ENCODE assay signal across 10 mouse cellular contexts in genomic region chr4:115897901-115898631, GRCm38 (mm10). TPM values are rescaled to one million over a fixed set of nuclear protein-coding genes. Genes with fewer than 3 reads are reported as not detected.
DNase-seq lines count a peak whose midpoint lies in the region; ATAC-seq and TF ChIP-seq lines count a peak whose summit lies in the region.
"Had no signal": no experiment of that assay in that cellular context is flagged by ENCODE, and none has a peak within 500 bp of the region (broad histone marks: within the 10 kb centered on the region; RNA-seq: fewer than 3 reads in every experiment).

No protein-coding gene starts in this region.

- no peaks in the 10 kb centered on the region for H3K9me3 ChIP-seq in forebrain, postnatal 0 days (ENCODE audit: low read length)
- H3K9me3 ChIP-seq in liver, embryonic 11.5 days (ENCODE audit: control insufficient read depth, low read length) = no peaks in the 10 kb centered on the region

- peak; percentile 52 for TF ChIP-seq CTCF in forebrain, postnatal 0 days (IDR thresholded peaks at IDR 0.05; ENCODE audit: low read depth)

- H3K27me3 ChIP-seq in forebrain, postnatal 0 days (ENCODE audit: insufficient read depth, low read length) = peaks cover 42% of the 10 kb centered on the region
- peaks cover 73% of the 10 kb centered on the region for H3K27me3 ChIP-seq in liver, embryonic 11.5 days (replicated peaks; ENCODE audit: control insufficient read depth, insufficient read depth, low read length)

- intact Hi-C loops in gastrocnemius, postnatal 36 days (cut with DNase I) = no loop called here

- H3K27ac ChIP-seq in forebrain, postnatal 0 days (ENCODE audit: low read depth, low read length) = no peak overlapping the region
- no peak overlapping the region; the same call in 1 of the 2 replicates for H3K27ac ChIP-seq in liver, embryonic 11.5 days (ENCODE audit: low read depth, low read length)

- no peaks in the 10 kb centered on the region for H3K4me1 ChIP-seq in forebrain, postnatal 0 days (ENCODE audit: insufficient read depth)
- H3K4me1 ChIP-seq in liver, embryonic 11.5 days (replicated peaks; ENCODE audit: control insufficient read depth, insufficient read depth, low read length) = peaks cover 3% of the 10 kb centered on the region; the same call in 1 of the 2 replicates

- H3K9ac ChIP-seq in forebrain, postnatal 0 days = peak overlapping the region; percentile 39
- no peak overlapping the region for H3K9ac ChIP-seq in liver, embryonic 11.5 days (ENCODE audit: low read depth, low read length)

- H3K36me3 ChIP-seq in forebrain, postnatal 0 days (ENCODE audit: insufficient read depth) = no peaks in the 10 kb centered on the region
- no peaks in the 10 kb centered on the region for H3K36me3 ChIP-seq in liver, embryonic 11.5 days (ENCODE audit: control insufficient read depth, insufficient read depth, low read length)

- peak overlapping the region; percentile 35 for H3K4me3 ChIP-seq in forebrain, postnatal 0 days (ENCODE audit: low read depth, low read length)
- peak overlapping the region; percentile 34 for H3K4me3 ChIP-seq in liver, embryonic 11.5 days (ENCODE audit: low read depth, low read length)

- peak; percentile 79 for ATAC-seq in forebrain, postnatal 0 days
- peak; percentile 40 for ATAC-seq in liver, embryonic 11.5 days (replicated peaks; ENCODE audit: low FRiP score)

- DNase-seq in gastrocnemius, postnatal 10 days = peak; percentile 34
- no peak for DNase-seq in gastrocnemius, postnatal 36 days
- peak; percentile 49 for DNase-seq in Muller cell, postnatal 12 days (ENCODE audit: inconsistent ontology term)
- peak; percentile 46 for DNase-seq in forebrain, postnatal 0 days
- DNase-seq in liver, embryonic 11.5 days (ENCODE audit: low spot score) = peak; percentile 43
- peak; percentile 56 for DNase-seq in retina, embryonic 14.5 days (ENCODE audit: low spot score)
- no peak for DNase-seq in layer of hippocampus, postnatal 25 days (ENCODE audit: extremely low spot score in 1 of 2, low spot score in 1 of 2)
- no peak for DNase-seq in urinary bladder, postnatal 36 days (ENCODE audit: low spot score in 2 of 2)

- WGBS in forebrain, postnatal 0 days = 1% methylated on average over 56 of the region's 56 CpGs
- 2% methylated on average over 56 of the region's 56 CpGs for WGBS in liver, embryonic 11.5 days

- peak overlapping the region; percentile 80 for H3K4me2 ChIP-seq in forebrain, postnatal 0 days (ENCODE audit: low read depth)
- H3K4me2 ChIP-seq in liver, embryonic 11.5 days = peak overlapping the region; percentile 73

RNA-seq across cellular contexts. Expression of gene 6430628N08Rik, which starts 7.6 kb away (rescaled TPM):
- not detected for total RNA-seq in gastrocnemius, postnatal 10 days (2021)
- total RNA-seq in gastrocnemius, postnatal 36 days (2021) = not detected
- total RNA-seq in forebrain, postnatal 0 days (2014; rRNA removed) = 1.3 and 1.4 TPM in 2 replicates
- 0.54 and 0.62 TPM in 2 replicates for polyA plus RNA-seq in forebrain, postnatal 0 days (2015; fragmentation: Nextera tagmentation; extraction: Ambion mirVana)
- polyA plus RNA-seq in liver, embryonic 11.5 days (2014; fragmentation: Nextera tagmentation; extraction: Ambion mirVana) = not detected in 2 replicates
- under 1 TPM in 1 of 2 experiments, not detected in 1; 0.22 TPM for total RNA-seq in layer of hippocampus, postnatal 25 days (2021)
- total RNA-seq: CH12.LX; gastrocnemius, postnatal 4 days had no signal

RNA-seq across cellular contexts. Expression of gene Kncn, which starts 13.9 kb away (rescaled TPM):
- total RNA-seq in gastrocnemius, postnatal 10 days (2021) = not detected
- total RNA-seq in gastrocnemius, postnatal 36 days (2021) = not detected
- total RNA-seq in forebrain, postnatal 0 days (2014; rRNA removed) = 0.38 TPM in 1 of 2 replicates, not detected in the other
- polyA plus RNA-seq in forebrain, postnatal 0 days (2015; fragmentation: Nextera tagmentation; extraction: Ambion mirVana) = 0.10 and 0.44 TPM in 2 replicates
- not detected in 2 replicates for polyA plus RNA-seq in liver, embryonic 11.5 days (2014; fragmentation: Nextera tagmentation; extraction: Ambion mirVana)
- under 1 TPM in 1 of 2 experiments, not detected in 1; 0.22 TPM for total RNA-seq in layer of hippocampus, postnatal 25 days (2021)
- total RNA-seq: CH12.LX; gastrocnemius, postnatal 4 days had no signal

RNA-seq across cellular contexts. Expression of gene Dmbx1, which starts 41.7 kb away (rescaled TPM):
- not detected for total RNA-seq in gastrocnemius, postnatal 10 days (2021)
- not detected for total RNA-seq in gastrocnemius, postnatal 36 days (2021)
- total RNA-seq in forebrain, postnatal 0 days (2014; rRNA removed) = 0.15 TPM in 1 of 2 replicates, not detected in the other
- 0.18 and 0.23 TPM in 2 replicates for polyA plus RNA-seq in forebrain, postnatal 0 days (2015; fragmentation: Nextera tagmentation; extraction: Ambion mirVana)
- not detected in 2 replicates for polyA plus RNA-seq in liver, embryonic 11.5 days (2014; fragmentation: Nextera tagmentation; extraction: Ambion mirVana)
- total RNA-seq in layer of hippocampus, postnatal 25 days (2021) = under 1 TPM in 1 of 2 experiments, not detected in 1; 0.07 TPM
- total RNA-seq: CH12.LX; gastrocnemius, postnatal 4 days had no signal

RNA-seq across cellular contexts. Expression of gene Mknk1, which starts 59.1 kb away (rescaled TPM):
- total RNA-seq in gastrocnemius, postnatal 10 days (2021) = 10 to 100 TPM; 28.9 to 30.6 TPM
- 10 to 100 TPM; 22.9 to 24.7 TPM for total RNA-seq in gastrocnemius, postnatal 36 days (2021)
- 18.9 and 19.8 TPM in 2 replicates for total RNA-seq in forebrain, postnatal 0 days (2014; rRNA removed)
- polyA plus RNA-seq in forebrain, postnatal 0 days (2015; fragmentation: Nextera tagmentation; extraction: Ambion mirVana) = 22.8 and 24.3 TPM in 2 replicates
- 43.8 and 46.9 TPM in 2 replicates for polyA plus RNA-seq in liver, embryonic 11.5 days (2014; fragmentation: Nextera tagmentation; extraction: Ambion mirVana)
- total RNA-seq in layer of hippocampus, postnatal 25 days (2021) = 10 to 100 TPM; 39.5 to 53.9 TPM

Comparison
In these comparisons a context has a peak if more than half of its experiments do, and no peak if none do; other contexts are left out.
1. DNase-seq: peak in gastrocnemius, postnatal 10 days (single experiment), Muller cell, postnatal 12 days (single experiment), forebrain, postnatal 0 days (single experiment), liver, embryonic 11.5 days (single experiment) and retina, embryonic 14.5 days (single experiment); none in gastrocnemius, postnatal 36 days (0 of 2), layer of hippocampus, postnatal 25 days (0 of 2) and urinary bladder, postnatal 36 days (0 of 2).